Mouse (Mus musculus) heart, embryonic 13.5 days (tissue): ENCODE measurements around the gene Hyal1. TPM values are rescaled to one million over a fixed set of nuclear protein-coding genes. Genes with fewer than 3 reads are reported as not detected.

Experiments used
- ATAC-seq: fragments of 200-750 bp; cut with Nextera tagmentation; 2 replicates; pipeline ENCODE4 v1.8.0; 2017; ENCODE audit warnings: moderate TSS enrichment; ENCODE audit not compliant: insufficient number of reproducible peaks, low FRiP score, low TSS enrichment; ENCODE audit errors: extremely low read depth
- H3K27ac ChIP-seq: fragments of 300-500 bp; sonication (generic); replicated peaks from 2 replicates; pipeline ENCODE4 v1.5.1; 2015; ENCODE audit warnings: moderate library complexity, mild to moderate bottlenecking, inconsistent platforms
- H3K27me3 ChIP-seq: fragments of 300-500 bp; sonication (generic); replicated peaks from 2 replicates; pipeline ENCODE4 v1.6.1; 2015; ENCODE audit warnings: mild to moderate bottlenecking, inconsistent platforms
- H3K36me3 ChIP-seq: fragments of 300-500 bp; sonication (generic); 2 replicates; pipeline ENCODE4 v1.6.1; 2015; ENCODE audit warnings: mild to moderate bottlenecking, inconsistent platforms
- H3K4me1 ChIP-seq: fragments of 300-500 bp; sonication (generic); 2 replicates; pipeline ENCODE4 v1.6.1; 2015; ENCODE audit warnings: inconsistent platforms
- H3K4me2 ChIP-seq: fragments of 300-500 bp; sonication (generic); 2 replicates; pipeline ENCODE4 v1.6.1; 2015; ENCODE audit warnings: inconsistent platforms, mild to moderate bottlenecking, moderate library complexity
- H3K4me3 ChIP-seq: fragments of 300-500 bp; sonication (generic); 2 replicates; pipeline ENCODE4 v1.5.1; 2015; ENCODE audit warnings: moderate library complexity, mild to moderate bottlenecking, inconsistent platforms
- H3K9ac ChIP-seq: fragments of 300-500 bp; sonication (generic); 2 replicates; pipeline ENCODE4 v1.6.1; 2015; ENCODE audit warnings: inconsistent platforms, mild to moderate bottlenecking, moderate library complexity
- H3K9me3 ChIP-seq: fragments of 300-500 bp; sonication (generic); 2 replicates; pipeline ENCODE4 v1.6.1; 2016; ENCODE audit warnings: inconsistent platforms
- WGBS: fragments of 180-500 bp; shearing (Covaris S2); methylation state at CpG from one replicate; pipeline ENCODE4 v1.1.7; 2015; ENCODE audit warnings: mixed read lengths; 5-methylcytosine and 5-hydroxymethylcytosine counted together
- polyA plus RNA-seq: library from polyadenylated mRNA; unstranded; fragments of >200 nt; fragmentation: Nextera tagmentation; extraction: Ambion mirVana; gene quantifications from 2 replicates; pipeline ENCODE4 v1.2.1, GENCODE M21; 2015

Gene Hyal1
- polyA plus RNA-seq, 1 experiment from 2014 or later, result 6.3 TPM

DNA sequence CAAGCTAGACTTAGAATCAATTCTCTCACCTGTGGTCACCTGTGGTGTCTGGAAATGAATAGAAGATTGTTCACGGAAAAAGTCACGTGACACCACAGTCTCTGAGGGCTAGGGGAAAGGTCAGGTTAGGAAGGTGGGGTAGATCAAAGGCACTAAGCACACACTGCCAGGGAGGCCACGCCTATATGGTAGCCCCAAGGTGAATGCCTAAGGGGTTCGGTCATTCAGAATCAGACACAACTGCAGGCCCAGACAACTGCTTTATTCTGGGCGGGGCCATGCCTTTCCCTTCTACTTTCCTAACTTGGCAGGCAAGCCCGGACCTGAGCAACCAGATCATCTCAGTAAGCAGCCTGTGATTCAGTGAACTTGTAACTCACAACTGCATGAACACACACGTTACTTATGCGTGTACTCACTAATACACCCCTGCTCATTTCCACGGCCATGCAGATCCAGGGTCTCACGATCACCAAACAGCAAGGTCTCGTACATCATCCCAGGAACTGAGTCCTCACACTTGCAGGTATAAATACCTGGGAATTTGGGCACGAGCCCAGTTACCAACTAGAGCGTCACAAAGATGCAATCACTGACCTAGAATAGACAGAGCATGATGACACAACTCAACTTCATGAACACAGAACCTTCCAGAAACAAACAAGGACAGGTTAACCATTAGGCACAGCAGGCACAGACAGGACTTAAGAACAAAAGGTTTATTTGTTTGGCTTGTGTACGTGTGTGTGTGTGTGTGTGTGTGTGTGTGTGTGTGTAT lies 959 bp upstream of the Hyal1 start:
- ATAC-seq, result no peak
- H3K4me2 ChIP-seq, result no peak overlapping the region
- 82% methylated on average over 14 of the region's 14 CpGs for whole genome bisulfite sequencing
- peaks cover 41% of the 10 kb centered on the region for H3K36me3 ChIP-seq
- no peaks in the 10 kb centered on the region for H3K27me3 ChIP-seq
- H3K9me3 ChIP-seq, result no peaks in the 10 kb centered on the region
- H3K27ac ChIP-seq, result peak overlapping the region; percentile 46
- no peak overlapping the region for H3K4me3 ChIP-seq
- peaks cover 55% of the 10 kb centered on the region for H3K4me1 ChIP-seq
- peak overlapping the region; percentile 80; the same call in 1 of the 2 replicates for H3K9ac ChIP-seq

- 85% methylated on average over 10 of the region's 10 CpGs for WGBS
These were observed 1.1 kb downstream of the Hyal1 start for GRCm38 (mm10) chr9:107577871-107578270.

DNA sequence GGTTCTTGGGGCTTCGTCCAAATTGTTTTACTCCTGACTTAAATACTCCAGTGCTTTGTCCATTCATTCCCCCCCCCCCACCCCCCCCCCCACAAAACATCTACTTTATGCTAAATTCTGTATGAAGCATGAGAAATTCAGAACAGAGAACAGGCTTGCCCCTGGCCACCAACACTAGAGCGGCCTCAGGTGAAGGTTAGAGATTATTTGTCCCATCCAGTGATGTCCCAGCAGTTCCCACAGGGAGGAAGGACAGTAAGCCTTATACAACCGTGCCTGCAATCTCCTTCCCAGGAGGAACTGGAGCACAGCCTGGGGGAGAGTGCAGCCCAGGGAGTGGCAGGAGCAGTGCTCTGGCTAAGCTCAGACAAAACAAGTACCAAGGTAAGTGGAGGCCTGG lies 1.9 kb downstream of the Hyal1 start, which contains the start of gene Naa80:
Gene Naa80, plus strand, starts transcription at position 301 of the 400 bp plus-strand sequence.
- no peaks in the 10 kb centered on the region for H3K27me3 ChIP-seq
- H3K27ac ChIP-seq, result 0 out of 2 replicates have a peak within 1 kb of the TSS, but pooled peaks have one; percentile 94
- H3K9me3 ChIP-seq, result no peaks in the 10 kb centered on the region
- peaks cover 21% of the 10 kb centered on the region for H3K36me3 ChIP-seq
- peaks cover 58% of the 10 kb centered on the region for H3K4me1 ChIP-seq
- H3K4me3 ChIP-seq, result no peak within 1 kb of the TSS; the same call in 1 of the 2 replicates
- 72% methylated on average over 3 of the region's 3 CpGs for WGBS
- H3K4me2 ChIP-seq, result peak within 1 kb of the TSS; percentile 93
- no peak for ATAC-seq
- H3K9ac ChIP-seq, result 0 out of 2 replicates have a peak within 1 kb of the TSS, but pooled peaks have one; percentile 14

More at GRCm38 (mm10) chr9:107577871-107578270, 1.1 kb downstream of the Hyal1 start:
- Histone ChIP-seq H3K36me3 (peaks cover 21% of the 10 kb centered on the region), H3K4me3 (no peak overlapping the region), H3K9ac (no peak overlapping the region), H3K27me3 (no peaks in the 10 kb centered on the region), H3K4me1 (peaks cover 58% of the 10 kb centered on the region), H3K9me3 (no peaks in the 10 kb centered on the region), H3K4me2 (peak overlapping the region; percentile 73), H3K27ac (no peak overlapping the region)
- no peak for ATAC-seq

- Histone ChIP-seq H3K27ac (0 out of 2 replicates have a peak overlapping the region, but pooled peaks have one; percentile 94), H3K36me3 (peaks cover 23% of the 10 kb centered on the region), H3K9me3 (no peaks in the 10 kb centered on the region), H3K4me3 (no peak overlapping the region), H3K27me3 (no peaks in the 10 kb centered on the region), H3K4me2 (peak overlapping the region; percentile 93; the same call in 1 of the 2 replicates), H3K9ac (0 out of 2 replicates have a peak overlapping the region, but pooled peaks have one; percentile 14), H3K4me1 (peaks cover 58% of the 10 kb centered on the region)
- ATAC-seq, result no peak
- 92% methylated on average over 14 of the region's 14 CpGs for WGBS
These were observed 2.5 kb downstream of the Hyal1 start for GRCm38 (mm10) chr9:107579023-107579900.

DNA sequence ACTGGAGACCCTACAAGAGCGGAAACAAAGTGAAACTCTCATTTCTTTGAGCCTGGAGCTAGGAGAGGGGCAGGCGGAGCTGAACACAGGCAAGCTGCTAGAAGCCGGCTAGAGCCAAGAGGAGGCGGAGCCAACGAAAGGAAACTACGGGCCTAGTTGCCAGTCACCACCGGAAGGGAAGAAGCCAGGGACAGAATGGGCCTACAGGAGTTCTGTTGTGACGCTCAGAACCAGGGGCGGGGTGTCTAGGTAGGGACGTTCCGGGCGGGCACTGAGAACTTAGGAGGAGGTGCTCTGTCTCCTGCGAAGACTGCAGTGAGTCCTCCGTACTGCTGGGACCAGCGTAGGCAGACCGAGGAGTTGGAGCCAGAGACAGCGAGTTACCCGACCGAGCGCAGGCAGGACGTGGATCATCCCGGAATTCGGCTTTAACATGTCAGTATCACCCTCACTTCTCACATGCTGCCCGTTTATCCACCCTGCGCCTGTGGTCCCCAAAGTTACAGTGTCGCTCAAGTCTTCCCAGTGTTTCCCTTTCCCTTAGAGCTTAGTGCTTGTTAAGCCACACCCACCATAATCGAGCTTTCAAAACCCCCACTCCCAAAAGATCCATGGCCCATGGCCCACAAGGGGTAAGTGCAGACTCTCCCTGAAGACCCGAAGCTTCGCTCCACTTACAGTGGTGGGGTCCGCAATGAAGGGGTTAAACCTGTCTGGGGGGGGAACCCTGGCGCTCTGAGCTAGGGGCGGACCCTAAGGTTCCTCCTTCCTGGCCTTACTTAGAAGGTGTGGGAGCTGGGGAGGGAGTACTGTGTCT lies 4.0 kb downstream of the Hyal1 start, which contains the start of gene Hyal3:
Gene Hyal3, plus strand, starts transcription at position 318 of the 817 bp plus-strand sequence.
- WGBS, result under 1% methylated on average over 32 of the region's 32 CpGs
- Histone ChIP-seq H3K4me1 (peaks cover 56% of the 10 kb centered on the region), H3K27me3 (no peaks in the 10 kb centered on the region), H3K9me3 (no peaks in the 10 kb centered on the region), H3K36me3 (peaks cover 18% of the 10 kb centered on the region), H3K4me3 (peak within 1 kb of the TSS; percentile 76), H3K4me2 (peak within 1 kb of the TSS; percentile 93), H3K9ac (peak within 1 kb of the TSS; percentile 87), H3K27ac (peak within 1 kb of the TSS; percentile 94)
- ATAC-seq, result peak; percentile 43

DNA sequence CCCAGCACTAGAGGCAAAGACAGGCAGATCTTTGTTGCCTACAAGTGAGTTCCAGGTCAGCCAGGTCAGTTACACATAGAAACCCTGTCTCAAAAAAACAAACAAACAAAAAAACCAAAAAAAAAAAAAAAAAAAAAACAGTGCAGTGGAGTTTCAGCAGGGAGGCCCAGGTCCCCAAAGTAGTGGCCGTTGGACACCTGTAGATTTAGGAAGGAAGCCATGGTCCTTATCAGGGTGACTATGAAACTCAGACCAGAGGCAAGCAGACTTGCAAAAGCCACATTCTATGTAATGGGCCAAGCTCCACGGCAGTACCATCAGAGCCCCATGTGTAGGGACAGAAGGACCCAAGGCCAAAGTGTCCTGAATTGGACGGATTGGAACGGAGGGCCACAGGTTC lies 4.9 kb downstream of the Hyal1 start:
- Histone ChIP-seq H3K4me2 (peak overlapping the region; percentile 93), H3K4me3 (peak overlapping the region; percentile 76), H3K4me1 (peaks cover 51% of the 10 kb centered on the region), H3K9ac (peak overlapping the region; percentile 87), H3K36me3 (peaks cover 18% of the 10 kb centered on the region), H3K27ac (peak overlapping the region; percentile 94), H3K9me3 (no peaks in the 10 kb centered on the region), H3K27me3 (no peaks in the 10 kb centered on the region)
- no peak for ATAC-seq
- 67% methylated on average over 4 of the region's 4 CpGs for WGBS

GRCm38 (mm10) chr9:107582509-107583062 lies 5.9 kb downstream of the Hyal1 start:
- no peaks in the 10 kb centered on the region for H3K27me3 ChIP-seq
- H3K4me3 ChIP-seq, result no peak overlapping the region
- H3K9me3 ChIP-seq, result no peaks in the 10 kb centered on the region
- ATAC-seq, result no peak
- WGBS, result 82% methylated on average over 7 of the region's 7 CpGs
- no peak overlapping the region for H3K27ac ChIP-seq
- H3K36me3 ChIP-seq, result peaks cover 18% of the 10 kb centered on the region
- H3K4me1 ChIP-seq, result peaks cover 48% of the 10 kb centered on the region
- H3K4me2 ChIP-seq, result no peak overlapping the region
- H3K9ac ChIP-seq, result peak overlapping the region; percentile 87; the same call in 1 of the 2 replicates

DNA sequence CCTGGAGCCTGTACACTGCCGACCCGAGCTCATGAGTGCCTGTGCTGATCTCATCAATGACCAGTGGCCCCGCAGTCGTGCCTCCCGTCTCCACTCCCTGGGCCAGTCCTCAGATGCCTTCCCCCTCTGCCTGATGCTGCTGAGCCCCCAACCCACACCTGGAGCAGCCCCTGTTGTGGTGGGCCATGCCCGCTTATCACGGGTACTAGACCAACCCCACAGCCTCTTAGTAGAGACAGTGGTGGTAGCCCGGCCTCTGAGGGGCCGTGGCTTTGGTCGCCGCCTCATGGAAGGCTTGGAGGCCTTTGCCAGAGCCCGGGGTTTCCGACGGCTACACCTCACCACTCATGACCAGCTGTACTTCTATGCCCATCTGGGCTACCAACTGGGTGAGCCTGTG lies 6.4 kb downstream of the Hyal1 start:
- Histone ChIP-seq H3K9me3 (no peaks in the 10 kb centered on the region), H3K36me3 (peaks cover 18% of the 10 kb centered on the region), H3K27me3 (no peaks in the 10 kb centered on the region), H3K9ac (no peak overlapping the region), H3K4me2 (no peak overlapping the region), H3K27ac (no peak overlapping the region), H3K4me3 (no peak overlapping the region), H3K4me1 (peaks cover 48% of the 10 kb centered on the region)
- no peak for ATAC-seq
- WGBS, result 90% methylated on average over 14 of the region's 14 CpGs

GRCm38 (mm10) chr9:107586504-107586903 lies 9.8 kb downstream of the Hyal1 start:
- no peak overlapping the region for H3K9ac ChIP-seq
- H3K36me3 ChIP-seq, result peaks cover 42% of the 10 kb centered on the region
- H3K4me3 ChIP-seq, result peak overlapping the region; percentile 87; the same call in 1 of the 2 replicates
- H3K9me3 ChIP-seq, result no peaks in the 10 kb centered on the region
- H3K27ac ChIP-seq, result peak overlapping the region; percentile 59; the same call in 1 of the 2 replicates
- 83% methylated on average over 5 of the region's 5 CpGs for WGBS
- H3K4me2 ChIP-seq, result peak overlapping the region; percentile 87
- peaks cover 60% of the 10 kb centered on the region for H3K4me1 ChIP-seq
- no peaks in the 10 kb centered on the region for H3K27me3 ChIP-seq
- ATAC-seq, result no peak
